13 mouse cellular contexts compared by ENCODE assay signal in genomic region chr3:137968105-137968819, GRCm38 (mm10). TPM values are rescaled to one million over a fixed set of nuclear protein-coding genes. Genes with fewer than 3 reads are reported as not detected.
DNase-seq lines count a peak whose midpoint lies in the region; ATAC-seq and TF ChIP-seq lines count a peak whose summit lies in the region.
"Had no signal": no experiment of that assay in that cellular context is flagged by ENCODE, and none has a peak within 500 bp of the region (broad histone marks: within the 10 kb centered on the region; RNA-seq: fewer than 3 reads in every experiment).

No protein-coding gene starts in this region.

- ATAC-seq in lung, embryonic 14.5 days (ENCODE audit: insufficient read depth), result no peak
- ATAC-seq in common myeloid progenitor, adult 5-6 weeks (replicated peaks; ENCODE audit: low read depth, poor library complexity, severe bottlenecking), result peak; percentile 4; the same call in 1 of the 2 replicates
- ATAC-seq: hindbrain, embryonic 16.5 days had no signal

- TF ChIP-seq CTCF in lung, embryonic 14.5 days (IDR thresholded peaks at IDR 0.05; ENCODE audit: low read depth), result no peak
- peak; percentile 10; the same call in 1 of the 2 replicates for TF ChIP-seq CTCF in small intestine, adult 2 months (IDR thresholded peaks at IDR 0.05; ENCODE audit: extremely low read depth, insufficient read length, insufficient replicate concordance, low read depth, low read length)

- H3K4me1 ChIP-seq in lung, embryonic 14.5 days (ENCODE audit: insufficient read depth), result no peaks in the 10 kb centered on the region; the same call in 1 of the 2 replicates
- peaks cover 18% of the 10 kb centered on the region; the same call in 1 of the 2 replicates for H3K4me1 ChIP-seq in small intestine, adult 2 months (ENCODE audit: control insufficient read depth, insufficient read depth, insufficient read length, low read length)

- no peak for TF ChIP-seq POLR2A in small intestine, adult 2 months (IDR thresholded peaks at IDR 0.05; ENCODE audit: low read depth, low read length)

- H3K27ac ChIP-seq in lung, embryonic 14.5 days (ENCODE audit: low read depth), result peak overlapping the region; percentile 47
- H3K27ac ChIP-seq in small intestine, adult 2 months (ENCODE audit: insufficient read depth, low read depth, low read length), result no peak overlapping the region
- H3K27ac ChIP-seq: left cerebral cortex, adult 2 months; lung, embryonic 15.5 days had no signal

- no peak overlapping the region for H3K4me3 ChIP-seq in lung, embryonic 14.5 days (ENCODE audit: low read depth, low read length)
- H3K4me3 ChIP-seq in small intestine, adult 2 months (ENCODE audit: low read depth, low read length), result no peak overlapping the region
- H3K4me3 ChIP-seq: left cerebral cortex, adult 2 months; lung, embryonic 15.5 days had no signal

- no peaks in the 10 kb centered on the region for H3K9me3 ChIP-seq in lung, embryonic 14.5 days (ENCODE audit: low read depth, low read length)
- H3K9me3 ChIP-seq: lung, embryonic 15.5 days had no signal

- 77% methylated on average over 14 of the region's 14 CpGs for WGBS in lung, embryonic 14.5 days
- 83% methylated on average over 14 of the region's 14 CpGs for WGBS in small intestine, adult 2 months

- no peak overlapping the region for H3K9ac ChIP-seq in lung, embryonic 14.5 days
- H3K9ac ChIP-seq: lung, embryonic 15.5 days had no signal

- peak overlapping the region; percentile 8; the same call in 1 of the 2 replicates for H3K4me2 ChIP-seq in lung, embryonic 14.5 days
- H3K4me2 ChIP-seq: lung, embryonic 15.5 days had no signal

- H3K36me3 ChIP-seq in lung, embryonic 14.5 days (ENCODE audit: insufficient read depth), result no peaks in the 10 kb centered on the region
- peaks cover 11% of the 10 kb centered on the region for H3K36me3 ChIP-seq in small intestine, adult 2 months (ENCODE audit: control insufficient read depth, insufficient read depth, low read length)
- H3K36me3 ChIP-seq: lung, embryonic 15.5 days had no signal

- H3K27me3 ChIP-seq in lung, embryonic 14.5 days (ENCODE audit: insufficient read depth, low read length), result no peaks in the 10 kb centered on the region
- H3K27me3 ChIP-seq in small intestine, adult 2 months (ENCODE audit: control insufficient read depth, insufficient read depth, low read length), result no peaks in the 10 kb centered on the region
- H3K27me3 ChIP-seq: lung, embryonic 15.5 days had no signal

- DNase-seq in lung, embryonic 14.5 days, result no peak
- no peak for DNase-seq in lung, postnatal 25 days (ENCODE audit: low spot score)
- DNase-seq in liver, result peak; percentile 61
- no peak for DNase-seq in adrenal gland, postnatal 25 days
- DNase-seq in cerebellum, adult 9-11 months, result no peak
- DNase-seq: embryo, embryonic 11 days; kidney, postnatal 14 days; thymus, postnatal 25 days had no signal

RNA-seq across cellular contexts. Expression of gene Dapp1, which starts 13.1 kb away (rescaled TPM):
- 8.0 and 8.1 TPM in 2 replicates for polyA plus RNA-seq in lung, embryonic 14.5 days (2014; fragmentation: Nextera tagmentation; extraction: Ambion mirVana)
- 387 and 417 TPM in 2 replicates for total RNA-seq in common myeloid progenitor, adult 5-6 weeks (2017)
- 2.9 and 8.8 TPM in 2 replicates for polyA plus RNA-seq in small intestine, adult 2 months (2012; rRNA removed)
- total RNA-seq in adrenal gland, postnatal 25 days (2021), result 3.3 and 6.3 TPM in 2 replicates

RNA-seq across cellular contexts. Expression of gene Lamtor3, which starts 50.0 kb away (rescaled TPM):
- 97.2 and 103 TPM in 2 replicates for polyA plus RNA-seq in lung, embryonic 14.5 days (2014; fragmentation: Nextera tagmentation; extraction: Ambion mirVana)
- total RNA-seq in common myeloid progenitor, adult 5-6 weeks (2017), result 56.7 and 70.8 TPM in 2 replicates
- polyA plus RNA-seq in small intestine, adult 2 months (2012; rRNA removed), result 7.3 and 9.4 TPM in 2 replicates
- total RNA-seq in adrenal gland, postnatal 25 days (2021), result 65.6 and 71.3 TPM in 2 replicates

Comparison
In these comparisons a context has a peak if more than half of its experiments do, and no peak if none do; other contexts are left out.
1. RNA of gene Dapp1, which starts 13.1 kb away (total RNA-seq): 387 to 417 TPM in common myeloid progenitor, adult 5-6 weeks; 3.3 to 6.3 TPM in adrenal gland, postnatal 25 days; every median in the first group is over 10 times any median in the second.